Mouse (Mus musculus) cortical plate, adult 2 months (tissue): ENCODE measurements at regions not wholly inside any gene's neighbourhood (a gene's known extent, or its start where the extent isn't known, plus 50 kb on each side); places are given as distances from the start of the nearest gene placed in this dataset.

Experiments
- H3K27ac ChIP-seq: fragments of 200-500 bp; 2 replicates; pipeline ENCODE4 v1.5.1; 2012; ENCODE audit warnings: low read length, control low read depth, inconsistent platforms; ENCODE audit not compliant: insufficient read depth
- H3K4me1 ChIP-seq: fragments of 200-500 bp; 2 replicates; pipeline ENCODE4 v1.6.1; 2011; ENCODE audit warnings: low read length; ENCODE audit not compliant: control insufficient read depth, insufficient read depth
- H3K4me3 ChIP-seq: fragments of 200-500 bp; 2 replicates; pipeline ENCODE4 v1.5.1; 2011; ENCODE audit warnings: mild to moderate bottlenecking, low read length, control low read depth; ENCODE audit not compliant: insufficient read depth
- CTCF ChIP-seq: fragments of 200-500 bp; IDR thresholded peaks from 2 replicates; pipeline ENCODE4 v1.5.1; 2011; ENCODE audit warnings: mild to moderate bottlenecking, control low read depth, low read length; ENCODE audit not compliant: insufficient read depth; ENCODE audit errors: extremely low read depth
- POLR2A ChIP-seq: fragments of 200-500 bp; IDR thresholded peaks from 2 replicates; pipeline ENCODE4 v1.6.1; 2011; ENCODE audit warnings: mild to moderate bottlenecking, low read length, control low read depth; ENCODE audit not compliant: insufficient read depth; ENCODE audit errors: extremely low read depth

GRCm38 (mm10) chr9:63879710-63880428 is 122.1 kb upstream of the Smad3 start:
- H3K27ac ChIP-seq, result no peak overlapping the region
- no peak overlapping the region for H3K4me3 ChIP-seq

GRCm38 (mm10) chr9:63877864-63878263 is 120.1 kb upstream of the Smad3 start:
- TF ChIP-seq CTCF, result no peak
- TF ChIP-seq POLR2A, result no peak
- H3K4me1 ChIP-seq, result no peaks in the 10 kb centered on the region
- H3K27ac ChIP-seq, result no peak overlapping the region
- no peak overlapping the region for H3K4me3 ChIP-seq

More at GRCm38 (mm10) chr9:63879710-63880428, 122.1 kb upstream of the Smad3 start:
- H3K4me1 ChIP-seq, result no peaks in the 10 kb centered on the region
- TF ChIP-seq CTCF (no peak), POLR2A (no peak)

- H3K27ac ChIP-seq, result no peak overlapping the region
- no peak overlapping the region for H3K4me3 ChIP-seq
- TF ChIP-seq POLR2A, result no peak
- TF ChIP-seq CTCF, result no peak
- H3K4me1 ChIP-seq, result no peaks in the 10 kb centered on the region
Measured at GRCm38 (mm10) chr9:63876886-63877285, 119.1 kb upstream of the Smad3 start.

GRCm38 (mm10) chr9:63876023-63876422 is 118.2 kb upstream of the Smad3 start:
- H3K27ac ChIP-seq, result no peak overlapping the region
- no peaks in the 10 kb centered on the region for H3K4me1 ChIP-seq
- TF ChIP-seq CTCF (no peak), POLR2A (no peak)
- no peak overlapping the region for H3K4me3 ChIP-seq

- TF ChIP-seq CTCF (no peak), POLR2A (no peak)
- H3K4me1 ChIP-seq, result no peaks in the 10 kb centered on the region
- no peak overlapping the region for H3K4me3 ChIP-seq
- H3K27ac ChIP-seq, result no peak overlapping the region
Measured at GRCm38 (mm10) chr9:63875193-63875592, 117.4 kb upstream of the Smad3 start.

GRCm38 (mm10) chr9:63864350-63864749 is 106.6 kb upstream of the Smad3 start:
- peaks cover 2% of the 10 kb centered on the region for H3K4me1 ChIP-seq
- TF ChIP-seq CTCF, result no peak
- no peak for TF ChIP-seq POLR2A
- H3K27ac ChIP-seq, result no peak overlapping the region

GRCm38 (mm10) chr9:63863328-63863727 is 105.5 kb upstream of the Smad3 start:
- TF ChIP-seq POLR2A, result no peak
- TF ChIP-seq CTCF, result no peak
- Histone ChIP-seq H3K4me3 (no peak overlapping the region), H3K4me1 (peaks cover 2% of the 10 kb centered on the region), H3K27ac (no peak overlapping the region)

More at GRCm38 (mm10) chr9:63864350-63864749, 106.6 kb upstream of the Smad3 start:
- no peak overlapping the region for H3K4me3 ChIP-seq

GRCm38 (mm10) chr9:63862427-63862826 is 104.6 kb upstream of the Smad3 start:
- Histone ChIP-seq H3K4me3 (no peak overlapping the region), H3K4me1 (peaks cover 2% of the 10 kb centered on the region), H3K27ac (no peak overlapping the region)
- TF ChIP-seq CTCF (no peak), POLR2A (no peak)

GRCm38 (mm10) chr9:63861418-63861817 is 103.6 kb upstream of the Smad3 start:
- H3K27ac ChIP-seq, result no peak overlapping the region
- peaks cover 2% of the 10 kb centered on the region for H3K4me1 ChIP-seq
- H3K4me3 ChIP-seq, result no peak overlapping the region
- no peak for TF ChIP-seq CTCF
- TF ChIP-seq POLR2A, result no peak

GRCm38 (mm10) chr9:63860196-63860595 is 102.4 kb upstream of the Smad3 start:
- H3K27ac ChIP-seq, result no peak overlapping the region
- TF ChIP-seq CTCF (no peak), POLR2A (no peak)
- no peak overlapping the region for H3K4me3 ChIP-seq
- peaks cover 2% of the 10 kb centered on the region for H3K4me1 ChIP-seq
